Mouse (Mus musculus): ENCODE data around the gene Smg6. TPM values are rescaled to one million over a fixed set of nuclear protein-coding genes. Genes with fewer than 3 reads are reported as not detected.

The Smg6 gene
- polyA plus RNA-seq, 1 experiment from 2014 or later, result 17.8 TPM

- peaks cover 25% of the 10 kb centered on the region for H3K36me3 ChIP-seq
- peaks cover 15% of the 10 kb centered on the region for H3K4me1 ChIP-seq
- no peak for DNase-seq (ENCODE audit: low spot score)
- H3K9me3 ChIP-seq (replicated peaks), result no peaks in the 10 kb centered on the region
- H3K4me3 ChIP-seq, result no peak overlapping the region
- no peaks in the 10 kb centered on the region for H3K27me3 ChIP-seq (ENCODE audit: low read depth, poor library complexity, severe bottlenecking)
- H3K27ac ChIP-seq (replicated peaks), result no peak overlapping the region
- WGBS, result 68% methylated on average over 5 of the region's 5 CpGs
Observed at GRCm38 (mm10) chr11:75136666-75137398, 211.2 kb downstream of the Smg6 start.

DNA sequence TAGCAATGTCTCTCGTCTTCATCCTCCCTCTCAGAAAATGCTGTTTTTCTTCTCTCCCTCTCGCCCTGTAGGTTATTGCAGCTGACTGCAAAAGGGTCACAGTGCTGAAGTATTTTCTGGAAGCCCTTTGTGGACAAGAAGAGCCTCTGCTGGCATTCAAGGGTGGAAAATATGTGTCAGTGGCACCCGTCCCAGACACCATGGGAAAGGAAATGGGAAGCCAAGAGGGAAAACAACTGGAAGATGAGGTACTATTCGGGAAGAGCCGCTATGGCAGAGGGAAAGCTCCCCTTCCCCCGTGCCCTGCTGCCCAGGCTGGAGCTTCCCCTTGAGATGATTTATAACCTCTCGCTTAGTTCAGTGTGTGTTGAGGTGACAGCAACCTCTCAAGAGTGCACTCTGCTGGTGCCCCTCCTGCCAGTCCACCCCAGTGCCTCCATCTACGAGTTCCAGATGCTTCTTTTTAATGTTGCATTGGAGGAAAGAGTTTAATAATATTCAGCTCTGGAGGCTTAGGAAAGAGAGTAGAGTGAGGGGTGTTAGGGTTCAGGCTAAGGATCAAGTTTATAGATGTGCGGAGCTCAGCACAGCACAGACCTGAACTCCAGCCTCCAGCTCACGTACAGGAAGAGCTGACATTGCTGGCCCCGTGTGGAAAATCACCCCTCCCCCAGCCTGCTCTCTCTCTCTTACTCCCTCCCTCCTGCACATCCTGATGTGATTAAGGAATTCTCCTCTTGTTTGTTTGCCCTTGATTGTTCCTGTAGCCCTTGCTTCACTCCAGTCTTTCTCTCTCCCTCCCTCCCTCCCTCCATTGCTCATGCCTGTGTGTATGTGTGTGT is 213.7 kb downstream of the Smg6 start:
- no peaks in the 10 kb centered on the region for H3K27me3 ChIP-seq (ENCODE audit: low read depth, poor library complexity, severe bottlenecking)
- no peaks in the 10 kb centered on the region for H3K9me3 ChIP-seq (replicated peaks)
- peaks cover 12% of the 10 kb centered on the region for H3K4me1 ChIP-seq
- 64% methylated on average over 11 of the region's 11 CpGs for WGBS
- H3K36me3 ChIP-seq, result peaks cover 50% of the 10 kb centered on the region
- H3K4me3 ChIP-seq, result no peak overlapping the region
- no peak for DNase-seq (ENCODE audit: low spot score)
- H3K27ac ChIP-seq (replicated peaks), result 0 out of 2 replicates have a peak overlapping the region, but pooled peaks have one; percentile 4

DNA sequence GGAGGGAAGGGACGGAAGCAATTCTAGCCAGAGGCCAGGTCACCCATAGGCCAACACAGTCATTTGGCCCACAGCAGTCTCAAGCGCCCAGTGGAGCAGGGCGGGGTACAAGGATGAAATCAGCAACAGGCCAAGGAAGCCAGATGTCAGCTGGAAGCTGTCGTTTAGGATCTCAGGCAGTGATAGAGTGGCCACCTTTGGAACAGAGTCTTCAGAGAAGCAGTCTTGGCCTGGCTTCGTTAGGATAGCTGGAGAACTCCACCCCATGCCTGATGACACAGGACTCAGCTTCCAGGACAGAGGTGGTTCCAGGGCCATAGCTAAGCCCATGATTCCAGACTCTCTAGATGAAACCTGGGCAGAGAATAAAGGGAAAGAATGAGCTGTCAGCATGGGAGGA is 214.8 kb downstream of the Smg6 start:
- WGBS, result 81% methylated on average over 5 of the region's 5 CpGs
- peaks cover 59% of the 10 kb centered on the region for H3K36me3 ChIP-seq
- no peak for DNase-seq (ENCODE audit: low spot score)
- no peaks in the 10 kb centered on the region for H3K27me3 ChIP-seq (ENCODE audit: low read depth, poor library complexity, severe bottlenecking)
- H3K4me1 ChIP-seq, result peaks cover 12% of the 10 kb centered on the region
- no peak overlapping the region for H3K4me3 ChIP-seq
- no peaks in the 10 kb centered on the region for H3K9me3 ChIP-seq (replicated peaks)
- H3K27ac ChIP-seq (replicated peaks), result 0 out of 2 replicates have a peak overlapping the region, but pooled peaks have one; percentile 1

- 76% methylated on average over 3 of the region's 3 CpGs for WGBS
- H3K36me3 ChIP-seq, result peaks cover 64% of the 10 kb centered on the region
- H3K27ac ChIP-seq (replicated peaks), result no peak overlapping the region
- no peaks in the 10 kb centered on the region for H3K9me3 ChIP-seq (replicated peaks)
- peaks cover 12% of the 10 kb centered on the region for H3K4me1 ChIP-seq
- H3K4me3 ChIP-seq, result no peak overlapping the region
- no peak for DNase-seq (ENCODE audit: low spot score)
- no peaks in the 10 kb centered on the region for H3K27me3 ChIP-seq (ENCODE audit: low read depth, poor library complexity, severe bottlenecking)
Observed at GRCm38 (mm10) chr11:75141038-75141437, 215.4 kb downstream of the Smg6 start.

DNA sequence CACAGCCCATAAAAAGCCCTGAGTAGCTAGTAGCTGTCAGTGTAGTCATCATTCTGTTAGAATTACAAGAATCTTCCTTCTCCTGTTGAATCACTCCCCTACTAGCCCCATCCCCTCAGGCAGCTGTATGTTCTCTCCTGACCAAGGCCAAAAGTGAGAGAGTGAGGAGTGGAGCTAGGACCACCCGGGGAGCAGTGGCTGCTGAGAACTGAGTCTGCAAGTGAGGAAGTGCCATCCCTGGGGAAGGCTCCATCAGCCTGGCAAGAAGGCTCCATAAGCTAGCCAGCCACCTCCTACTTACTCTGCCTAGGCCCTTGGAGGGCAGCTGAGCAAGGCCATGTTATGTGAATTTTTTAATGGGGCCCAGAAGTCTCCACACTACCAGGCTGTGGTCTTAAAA is 216.3 kb downstream of the Smg6 start:
- WGBS, result 62% methylated on average over 1 of the region's 1 CpGs
- H3K4me1 ChIP-seq, result peaks cover 12% of the 10 kb centered on the region

GRCm38 (mm10) chr11:75142749-75143148 is 217.1 kb downstream of the Smg6 start:
- peaks cover 13% of the 10 kb centered on the region for H3K4me1 ChIP-seq

More for the DNA sequence above, 216.3 kb downstream of the Smg6 start:
- Histone ChIP-seq H3K27me3 (ENCODE audit: low read depth, poor library complexity, severe bottlenecking) (no peaks in the 10 kb centered on the region), H3K4me3 (no peak overlapping the region), H3K36me3 (peaks cover 67% of the 10 kb centered on the region), H3K9me3 (replicated peaks) (no peaks in the 10 kb centered on the region), H3K27ac (replicated peaks) (no peak overlapping the region)
- no peak for DNase-seq (ENCODE audit: low spot score)

GRCm38 (mm10) chr11:75145841-75146240 is 220.2 kb downstream of the Smg6 start:
- H3K9me3 ChIP-seq (replicated peaks), result no peaks in the 10 kb centered on the region
- no peaks in the 10 kb centered on the region for H3K27me3 ChIP-seq (ENCODE audit: low read depth, poor library complexity, severe bottlenecking)
- no peak overlapping the region for H3K27ac ChIP-seq (replicated peaks)
- H3K36me3 ChIP-seq, result peaks cover 83% of the 10 kb centered on the region
- DNase-seq (ENCODE audit: low spot score), result no peak
- no peak overlapping the region for H3K4me3 ChIP-seq
- H3K4me1 ChIP-seq, result peaks cover 4% of the 10 kb centered on the region; the same call in 1 of the 2 replicates
- WGBS, result 84% methylated on average over 2 of the region's 2 CpGs

More at GRCm38 (mm10) chr11:75142749-75143148, 217.1 kb downstream of the Smg6 start:
- peaks cover 73% of the 10 kb centered on the region for H3K36me3 ChIP-seq
- H3K27me3 ChIP-seq (ENCODE audit: low read depth, poor library complexity, severe bottlenecking), result no peaks in the 10 kb centered on the region
- no peak for DNase-seq (ENCODE audit: low spot score)
- 90% methylated on average over 4 of the region's 4 CpGs for whole genome bisulfite sequencing
- H3K4me3 ChIP-seq, result no peak overlapping the region
- H3K9me3 ChIP-seq (replicated peaks), result no peaks in the 10 kb centered on the region
- no peak overlapping the region for H3K27ac ChIP-seq (replicated peaks)

DNA sequence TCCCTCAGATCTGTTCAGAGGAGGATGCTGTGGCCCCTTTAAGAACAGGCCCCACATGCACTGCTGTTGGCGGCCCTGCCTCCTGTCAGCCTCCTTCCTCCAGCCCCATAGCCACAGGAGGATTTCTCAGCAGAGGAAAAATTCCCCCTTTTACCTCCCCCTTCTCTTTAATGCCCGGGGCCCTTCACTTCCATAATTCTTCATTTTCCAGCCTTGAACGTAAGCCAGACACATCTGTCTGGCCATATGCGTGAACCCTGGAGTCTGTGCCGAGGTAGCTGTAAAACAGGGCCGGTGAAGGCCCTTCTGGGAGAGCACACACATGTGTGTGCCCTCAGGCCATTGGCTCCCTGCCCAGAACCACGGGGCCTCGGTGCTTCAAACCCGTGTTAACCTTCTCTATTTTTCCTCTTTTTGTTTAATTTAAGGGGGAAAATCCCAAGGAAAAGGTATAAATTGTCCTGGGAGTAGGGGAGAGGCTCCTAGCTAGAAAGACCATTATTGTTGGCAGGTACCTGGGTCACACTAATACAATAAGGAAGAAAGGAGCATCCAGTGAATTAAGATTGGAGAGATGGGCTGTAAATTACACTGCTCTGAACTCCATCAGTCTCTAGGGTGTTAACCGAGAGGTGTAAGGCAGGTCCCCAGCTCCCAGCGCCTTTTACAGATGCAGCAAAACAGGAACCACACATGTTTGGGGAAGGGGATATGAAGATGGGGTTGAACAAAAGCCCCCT is 221.7 kb downstream of the Smg6 start:
- Histone ChIP-seq H3K27ac (replicated peaks) (0 out of 2 replicates have a peak overlapping the region, but pooled peaks have one; percentile 19), H3K4me1 (peaks cover 4% of the 10 kb centered on the region; the same call in 1 of the 2 replicates), H3K4me3 (no peak overlapping the region), H3K9me3 (replicated peaks) (no peaks in the 10 kb centered on the region), H3K27me3 (ENCODE audit: low read depth, poor library complexity, severe bottlenecking) (no peaks in the 10 kb centered on the region), H3K36me3 (peaks cover 74% of the 10 kb centered on the region)
- no peak for DNase-seq (ENCODE audit: low spot score)
- 79% methylated on average over 11 of the region's 11 CpGs for WGBS

GRCm38 (mm10) chr11:75147846-75148168 is 222.2 kb downstream of the Smg6 start:
- no peak for DNase-seq (ENCODE audit: low spot score)
- peaks cover 73% of the 10 kb centered on the region for H3K36me3 ChIP-seq
- no peaks in the 10 kb centered on the region for H3K9me3 ChIP-seq (replicated peaks)
- H3K27ac ChIP-seq (replicated peaks), result peak overlapping the region; percentile 19; the same call in 1 of the 2 replicates
- H3K27me3 ChIP-seq (ENCODE audit: low read depth, poor library complexity, severe bottlenecking), result no peaks in the 10 kb centered on the region
- WGBS, result 81% methylated on average over 3 of the region's 3 CpGs
- no peak overlapping the region for H3K4me3 ChIP-seq
- H3K4me1 ChIP-seq, result peaks cover 4% of the 10 kb centered on the region; the same call in 1 of the 2 replicates

DNA sequence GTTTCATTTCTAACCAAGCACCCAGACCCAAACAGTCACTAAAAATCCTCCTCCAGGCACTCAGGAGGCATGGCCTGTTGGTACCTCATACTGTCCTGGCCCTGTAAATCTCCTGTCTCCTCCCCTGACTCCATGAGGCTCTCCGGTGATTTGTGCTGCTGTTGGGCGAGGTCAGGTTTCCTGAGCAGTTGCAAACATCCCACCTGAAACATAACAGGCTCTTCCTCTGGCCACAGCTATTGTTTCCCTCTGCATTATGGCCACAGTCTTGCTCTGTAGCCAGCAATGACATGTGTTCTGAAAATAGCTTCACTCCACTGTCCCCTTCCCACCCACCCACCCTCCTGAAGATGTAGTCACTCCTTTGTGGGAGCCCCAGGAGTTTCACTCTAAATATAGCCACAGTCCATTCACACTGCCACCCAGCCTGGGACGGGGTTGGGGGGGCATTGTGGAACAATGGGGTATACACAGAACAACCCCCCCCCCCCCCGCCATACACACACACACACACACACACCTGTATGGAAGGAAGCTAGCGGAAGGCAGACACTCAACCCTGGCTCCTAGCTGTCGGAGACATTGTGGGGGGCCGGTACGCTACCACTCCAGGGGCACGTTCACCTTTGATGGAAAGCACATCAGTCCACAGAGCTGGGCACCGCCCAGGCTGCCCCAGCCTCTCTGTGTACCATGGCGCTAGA is 222.9 kb downstream of the Smg6 start:
- no peaks in the 10 kb centered on the region for H3K27me3 ChIP-seq (ENCODE audit: low read depth, poor library complexity, severe bottlenecking)
- peaks cover 4% of the 10 kb centered on the region; the same call in 1 of the 2 replicates for H3K4me1 ChIP-seq
- 91% methylated on average over 9 of the region's 11 CpGs for WGBS
- H3K4me3 ChIP-seq, result no peak overlapping the region
- no peaks in the 10 kb centered on the region for H3K9me3 ChIP-seq (replicated peaks)
- peaks cover 71% of the 10 kb centered on the region for H3K36me3 ChIP-seq
- DNase-seq (ENCODE audit: low spot score), result no peak
- 0 out of 2 replicates have a peak overlapping the region, but pooled peaks have one; percentile 19 for H3K27ac ChIP-seq (replicated peaks)

- no peak overlapping the region for H3K27ac ChIP-seq (replicated peaks)
- H3K4me3 ChIP-seq, result no peak overlapping the region
- peaks cover 54% of the 10 kb centered on the region for H3K36me3 ChIP-seq
- H3K27me3 ChIP-seq (ENCODE audit: low read depth, poor library complexity, severe bottlenecking), result no peaks in the 10 kb centered on the region
- H3K4me1 ChIP-seq, result peaks cover 4% of the 10 kb centered on the region; the same call in 1 of the 2 replicates
- H3K9me3 ChIP-seq (replicated peaks), result no peaks in the 10 kb centered on the region
- no peak for DNase-seq (ENCODE audit: low spot score)
- 90% methylated on average over 1 of the region's 1 CpGs for WGBS
Observed at GRCm38 (mm10) chr11:75150346-75150745, 224.7 kb downstream of the Smg6 start.

All from midbrain, embryonic 10.5 days (tissue).